Mouse (Mus musculus) left cerebral cortex, postnatal 10 days (tissue): Measurements from ENCODE around the gene Hils1. TPM values are rescaled to one million over a fixed set of nuclear protein-coding genes. Genes with fewer than 3 reads are reported as not detected.

ENCODE experiments used
- DNase-seq, 2 experiments: peaks; one replicate each; pipeline ENCODE4 v3.0.0; 2021 to 2022; ENCODE audit warnings: low spot score in 2 of 2, mixed read lengths in 1 of 2; ENCODE audit errors: extremely low spot score in 1 of 2
- intact Hi-C: fragments of 180-260 bp; cut with DNase I; formaldehyde crosslinking; loops from one replicate; pipeline ENCODE4 v1.15.1; 2025
- total RNA-seq, 2 experiments: library from RNA; stranded (reverse); gene quantifications; 2 replicates each; pipeline ENCODE4 v1.2.3; 2021

Hils1 gene
- total RNA-seq, result not detected

GRCm38 (mm10) chr11:94967419-94967818 lies at the start of gene Hils1:
TSS of gene Hils1 (plus strand) at chr11:94967593.
- no peak for DNase-seq
- intact Hi-C loops, result no loop called here

GRCm38 (mm10) chr11:94917717-94918116 lies 49.7 kb upstream of the Hils1 start:
- DNase-seq, result no peak
- intact Hi-C loops, result no loop called here

- intact Hi-C loops, result no loop called here
- DNase-seq, result no peak
Measured at GRCm38 (mm10) chr11:94920996-94921401, 46.4 kb upstream of the Hils1 start.

GRCm38 (mm10) chr11:94924977-94925376 lies 42.4 kb upstream of the Hils1 start:
- intact Hi-C loops, result no loop called here

GRCm38 (mm10) chr11:94926431-94926830 lies 41.0 kb upstream of the Hils1 start:
- DNase-seq, result no peak
- intact Hi-C loops, result no loop called here

More at GRCm38 (mm10) chr11:94924977-94925376, 42.4 kb upstream of the Hils1 start:
- DNase-seq, result no peak

GRCm38 (mm10) chr11:94927771-94928291 lies 39.6 kb upstream of the Hils1 start:
- no peak for DNase-seq
- intact Hi-C loops, result no loop called here

- DNase-seq, result peak in 1 of 2 experiments; percentile 91
- intact Hi-C loops, result no loop called here
Measured at GRCm38 (mm10) chr11:94928820-94929219, 38.6 kb upstream of the Hils1 start.

GRCm38 (mm10) chr11:94929599-94929998 lies 37.8 kb upstream of the Hils1 start:
- DNase-seq, result no peak
- intact Hi-C loops, result no loop called here

GRCm38 (mm10) chr11:94930151-94930550 lies 37.2 kb upstream of the Hils1 start:
- no peak for DNase-seq
- intact Hi-C loops, result no loop called here

- peak in 1 of 2 experiments; percentile 56 for DNase-seq
- intact Hi-C loops, result no loop called here
Measured at GRCm38 (mm10) chr11:94933584-94933983, 33.8 kb upstream of the Hils1 start.

GRCm38 (mm10) chr11:94934526-94934925 lies 32.9 kb upstream of the Hils1 start:
- DNase-seq, result peak in 1 of 2 experiments; percentile 34
- intact Hi-C loops, result no loop called here

GRCm38 (mm10) chr11:94936045-94936444 lies 31.3 kb upstream of the Hils1 start, which contains the start of gene Col1a1:
TSS of gene Col1a1 (plus strand) at chr11:94936224.
- intact Hi-C loops, result loop anchor here (2.0 to 5.0 kb wide), 2 partner anchors 149 to 205 kb away; no protein-coding TSS in a partner anchor
- DNase-seq, result peak in 1 of 2 experiments; percentile 81

- intact Hi-C loops, result loop anchor here (1.0 to 5.0 kb wide), 3 partner anchors 71 to 206 kb away; no protein-coding TSS in a partner anchor
- peak; percentile 80 to 91 for DNase-seq
Measured at GRCm38 (mm10) chr11:94936851-94937295, 30.5 kb upstream of the Hils1 start.

- intact Hi-C loops, result loop anchor here (1.0 to 5.0 kb wide), 3 partner anchors 71 to 207 kb away; no protein-coding TSS in a partner anchor
Measured at GRCm38 (mm10) chr11:94937335-94937781, 30.0 kb upstream of the Hils1 start.

GRCm38 (mm10) chr11:94937787-94938186 lies 29.6 kb upstream of the Hils1 start:
- no peak for DNase-seq
- intact Hi-C loops, result loop anchor here (1.0 to 5.0 kb wide), 3 partner anchors 71 to 207 kb away; no protein-coding TSS in a partner anchor

More at GRCm38 (mm10) chr11:94937335-94937781, 30.0 kb upstream of the Hils1 start:
- peak; percentile 70 to 74 for DNase-seq

GRCm38 (mm10) chr11:94938296-94938695 lies 29.1 kb upstream of the Hils1 start:
- DNase-seq, result peak in 1 of 2 experiments; percentile 37
- intact Hi-C loops, result loop anchor here (5.0 kb wide), 1 partner anchor 151 kb away; no protein-coding TSS in a partner anchor

- DNase-seq, result peak; percentile 41 to 79
Measured at GRCm38 (mm10) chr11:94939280-94939679, 28.1 kb upstream of the Hils1 start.

GRCm38 (mm10) chr11:94941121-94941520 lies 26.3 kb upstream of the Hils1 start:
- intact Hi-C loops, result no loop called here

More at GRCm38 (mm10) chr11:94939280-94939679, 28.1 kb upstream of the Hils1 start:
- intact Hi-C loops, result loop anchor here (1.0 to 5.0 kb wide), 2 partner anchors 30 to 152 kb away; no protein-coding TSS in a partner anchor

GRCm38 (mm10) chr11:94941776-94942175 lies 25.6 kb upstream of the Hils1 start:
- DNase-seq, result no peak
- intact Hi-C loops, result no loop called here

More at GRCm38 (mm10) chr11:94941121-94941520, 26.3 kb upstream of the Hils1 start:
- DNase-seq, result peak in 1 of 2 experiments; percentile 31
